Mouse (Mus musculus): ENCODE measurements around the gene Rbbp4.

Rbbp4 gene

GRCm38 (mm10) chr4:129353176-129353575, 18.0 kb upstream of the Rbbp4 start:
- DNase-seq (ENCODE audit: inconsistent ontology term) = no peak

- no peak for DNase-seq (ENCODE audit: inconsistent ontology term)
Observed at GRCm38 (mm10) chr4:129351111-129351510, 15.9 kb upstream of the Rbbp4 start.

- DNase-seq (ENCODE audit: inconsistent ontology term) = peak; percentile 57
Observed at GRCm38 (mm10) chr4:129350644-129351043, 15.5 kb upstream of the Rbbp4 start.

- DNase-seq (ENCODE audit: inconsistent ontology term) = no peak
Observed at GRCm38 (mm10) chr4:129346481-129347154, 11.4 kb upstream of the Rbbp4 start.

GRCm38 (mm10) chr4:129342705-129343104, 7.5 kb upstream of the Rbbp4 start:
- DNase-seq (ENCODE audit: inconsistent ontology term) = no peak

GRCm38 (mm10) chr4:129341888-129342287, 6.7 kb upstream of the Rbbp4 start:
- DNase-seq (ENCODE audit: inconsistent ontology term) = no peak

GRCm38 (mm10) chr4:129339743-129340142, 4.6 kb upstream of the Rbbp4 start:
- DNase-seq (ENCODE audit: inconsistent ontology term) = no peak

- peak; percentile 9 for DNase-seq (ENCODE audit: inconsistent ontology term)
Observed at GRCm38 (mm10) chr4:129336291-129336690, 1.1 kb upstream of the Rbbp4 start.

GRCm38 (mm10) chr4:129334677-129335215, 424 bp downstream of the Rbbp4 start:
- no peak for DNase-seq (ENCODE audit: inconsistent ontology term)

GRCm38 (mm10) chr4:129332846-129333245, 2.3 kb downstream of the Rbbp4 start:
- peak; percentile 8 for DNase-seq (ENCODE audit: inconsistent ontology term)

- no peak for DNase-seq (ENCODE audit: inconsistent ontology term)
Observed at GRCm38 (mm10) chr4:129326191-129326590, 9.0 kb downstream of the Rbbp4 start.

- peak; percentile 85 for DNase-seq (ENCODE audit: inconsistent ontology term)
Observed at GRCm38 (mm10) chr4:129324756-129325155, 10.4 kb downstream of the Rbbp4 start.

- no peak for DNase-seq (ENCODE audit: inconsistent ontology term)
Observed at GRCm38 (mm10) chr4:129323491-129323890, 11.7 kb downstream of the Rbbp4 start.

- DNase-seq (ENCODE audit: inconsistent ontology term) = no peak
Observed at GRCm38 (mm10) chr4:129322042-129322441, 13.1 kb downstream of the Rbbp4 start.

GRCm38 (mm10) chr4:129320876-129321275, 14.3 kb downstream of the Rbbp4 start:
- DNase-seq (ENCODE audit: inconsistent ontology term) = no peak

GRCm38 (mm10) chr4:129313886-129314285, 21.3 kb downstream of the Rbbp4 start:
- no peak for DNase-seq (ENCODE audit: inconsistent ontology term)

- DNase-seq (ENCODE audit: inconsistent ontology term) = no peak
Observed at GRCm38 (mm10) chr4:129307936-129308335, 27.2 kb downstream of the Rbbp4 start.

- no peak for DNase-seq (ENCODE audit: inconsistent ontology term)
Observed at GRCm38 (mm10) chr4:129304306-129304705, 30.9 kb downstream of the Rbbp4 start.

- DNase-seq (ENCODE audit: inconsistent ontology term) = peak; percentile 37
Observed at GRCm38 (mm10) chr4:129303816-129304215, 31.4 kb downstream of the Rbbp4 start.

- DNase-seq (ENCODE audit: inconsistent ontology term) = peak; percentile 32
Observed at GRCm38 (mm10) chr4:129303401-129303800, 31.8 kb downstream of the Rbbp4 start.

GRCm38 (mm10) chr4:129299121-129299520, 36.0 kb downstream of the Rbbp4 start:
- DNase-seq (ENCODE audit: inconsistent ontology term) = peak; percentile 39

- no peak for DNase-seq (ENCODE audit: inconsistent ontology term)
Observed at GRCm38 (mm10) chr4:129297724-129298123, 37.4 kb downstream of the Rbbp4 start.

- no peak for DNase-seq (ENCODE audit: inconsistent ontology term)
Observed at GRCm38 (mm10) chr4:129296066-129296465, 39.1 kb downstream of the Rbbp4 start.

GRCm38 (mm10) chr4:129295188-129295587, 40.0 kb downstream of the Rbbp4 start:
- DNase-seq (ENCODE audit: inconsistent ontology term) = no peak
